Mouse (Mus musculus) E14TG2a.4 (cell line): Measurements from ENCODE around the gene Myo18b.

Experiments
- H3K27me3 ChIP-seq: 2 replicates; pipeline ENCODE4 v1.6.1; 2014; ENCODE audit warnings: low read length, control low read depth; ENCODE audit not compliant: insufficient read depth
- H3K36me3 ChIP-seq: 2 replicates; pipeline ENCODE4 v1.6.1; 2014; ENCODE audit warnings: low read length, control low read depth; ENCODE audit not compliant: insufficient read depth
- H3K4me1 ChIP-seq: replicated peaks from 2 replicates; pipeline ENCODE4 v1.6.1; 2014; ENCODE audit warnings: low read depth, low read length, control low read depth
- H3K4me3 ChIP-seq: replicated peaks from 2 replicates; pipeline ENCODE4 v1.5.1; 2014; ENCODE audit warnings: mild to moderate bottlenecking, low read length
- H3K9me3 ChIP-seq: 2 replicates; pipeline ENCODE4 v1.6.1; 2014; ENCODE audit warnings: low read length, control low read depth
- CTCF ChIP-seq: conservative IDR thresholded peaks from 2 replicates; pipeline ENCODE4 v1.5.1; 2014; ENCODE audit warnings: low read length
- NANOG ChIP-seq: IDR thresholded peaks from 2 replicates; pipeline ENCODE4 v1.6.1; 2014; ENCODE audit warnings: borderline replicate concordance, low read length, mixed read lengths
- POU5F1 ChIP-seq: IDR thresholded peaks from 2 replicates; pipeline ENCODE4 v1.6.1; 2014; ENCODE audit warnings: low read length, borderline replicate concordance

Myo18b gene

DNA sequence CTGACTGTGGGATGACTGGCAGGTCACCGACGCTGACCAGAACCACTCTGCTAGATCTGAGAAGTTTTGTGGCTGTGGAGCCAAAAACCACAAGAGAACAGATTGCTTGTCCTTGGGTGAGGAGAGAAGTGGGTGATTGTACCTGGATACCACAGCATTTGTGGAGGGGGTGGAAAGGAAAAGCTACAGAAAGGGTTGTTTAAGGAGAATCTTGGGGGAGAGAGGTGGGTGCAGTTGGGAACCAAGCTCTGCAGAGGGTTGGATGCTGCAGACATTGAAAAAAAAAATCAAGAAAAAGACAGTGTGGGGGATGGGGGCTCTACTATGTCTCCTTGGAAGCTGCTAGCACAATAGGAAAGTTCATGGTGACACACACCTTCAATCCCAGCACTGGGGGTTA lies 188.7 kb downstream of the Myo18b start:
- H3K9me3 ChIP-seq = peaks cover 5% of the 10 kb centered on the region; the same call in 1 of the 2 replicates
- H3K4me3 ChIP-seq = no peak overlapping the region
- peaks cover 2% of the 10 kb centered on the region; the same call in 1 of the 2 replicates for H3K27me3 ChIP-seq
- H3K4me1 ChIP-seq = no peaks in the 10 kb centered on the region
- H3K36me3 ChIP-seq = no peaks in the 10 kb centered on the region
- TF ChIP-seq POU5F1 (no peak), NANOG (no peak), CTCF (no peak)

DNA sequence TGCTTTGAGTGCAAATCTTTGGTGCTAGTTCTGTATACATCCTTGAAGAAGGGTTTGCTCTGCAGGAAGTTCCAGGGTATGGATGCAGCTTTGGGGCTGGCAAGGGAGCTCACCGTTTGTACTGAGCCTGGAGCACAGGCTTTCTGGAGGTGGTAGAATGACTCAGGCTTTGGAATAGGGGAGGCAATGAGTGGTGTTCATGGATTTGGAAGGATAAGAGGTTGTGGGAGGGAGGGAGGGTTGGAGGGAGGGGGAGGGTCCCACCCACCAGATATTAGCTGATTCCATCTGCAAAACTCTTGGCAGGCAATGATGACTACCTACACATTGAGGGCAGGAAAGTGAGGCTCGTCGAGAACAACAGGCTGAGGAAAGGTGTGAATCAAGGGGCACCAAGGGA lies 195.4 kb downstream of the Myo18b start:
- Histone ChIP-seq H3K27me3 (peaks cover 7% of the 10 kb centered on the region; the same call in 1 of the 2 replicates), H3K36me3 (no peaks in the 10 kb centered on the region), H3K4me1 (no peaks in the 10 kb centered on the region), H3K9me3 (no peaks in the 10 kb centered on the region), H3K4me3 (no peak overlapping the region)
- TF ChIP-seq POU5F1 = no peak
- TF ChIP-seq CTCF = no peak
- TF ChIP-seq NANOG = no peak

DNA sequence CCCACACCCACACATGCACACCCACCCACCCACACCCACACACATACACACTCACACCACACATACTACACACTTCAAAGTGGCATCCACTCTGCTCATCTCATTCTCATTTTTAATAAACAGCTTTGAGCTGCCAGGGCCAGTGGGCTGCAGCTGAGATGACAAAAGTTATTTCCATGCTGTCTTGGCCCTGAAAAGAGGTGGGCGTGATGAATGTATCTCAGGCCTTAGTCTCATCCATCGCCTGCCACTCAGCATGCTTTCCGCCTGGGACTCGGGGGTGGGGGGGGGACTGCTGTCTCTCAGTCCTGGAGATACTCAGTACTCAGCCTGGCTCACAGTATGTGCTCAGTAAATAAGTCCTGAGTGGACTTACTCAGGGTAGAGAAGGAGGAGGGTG lies 199.5 kb downstream of the Myo18b start:
- TF ChIP-seq CTCF (no peak), NANOG (no peak), POU5F1 (no peak)
- Histone ChIP-seq H3K4me3 (no peak overlapping the region), H3K36me3 (no peaks in the 10 kb centered on the region), H3K27me3 (peaks cover 25% of the 10 kb centered on the region), H3K9me3 (no peaks in the 10 kb centered on the region), H3K4me1 (no peaks in the 10 kb centered on the region)

DNA sequence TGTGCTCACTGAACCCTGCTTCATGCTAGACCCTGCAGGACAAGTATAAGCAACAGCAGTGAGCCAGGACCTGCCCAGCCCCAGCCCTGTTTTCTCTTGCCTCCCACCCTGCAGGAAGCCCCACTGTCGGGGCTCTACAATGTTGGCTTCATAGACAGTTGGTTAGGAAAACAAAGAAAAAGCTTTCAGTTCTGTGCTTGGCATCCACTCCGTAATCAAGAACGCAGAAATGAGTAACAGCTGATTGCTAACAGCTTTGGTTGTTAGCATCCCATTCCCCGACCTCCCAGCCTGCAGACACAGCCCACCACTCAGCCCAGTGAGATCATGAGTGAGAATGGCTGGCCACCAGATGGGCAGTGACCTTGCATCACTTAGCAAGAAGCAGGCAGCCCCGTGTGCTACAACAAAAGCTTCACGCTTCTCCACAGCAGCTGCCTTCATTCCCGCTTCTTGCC lies 200.9 kb downstream of the Myo18b start:
- H3K9me3 ChIP-seq = no peaks in the 10 kb centered on the region
- TF ChIP-seq NANOG (no peak), CTCF (no peak), POU5F1 (no peak)
- no peak overlapping the region for H3K4me3 ChIP-seq
- H3K36me3 ChIP-seq = no peaks in the 10 kb centered on the region
- H3K4me1 ChIP-seq = no peaks in the 10 kb centered on the region
- H3K27me3 ChIP-seq = peaks cover 28% of the 10 kb centered on the region

DNA sequence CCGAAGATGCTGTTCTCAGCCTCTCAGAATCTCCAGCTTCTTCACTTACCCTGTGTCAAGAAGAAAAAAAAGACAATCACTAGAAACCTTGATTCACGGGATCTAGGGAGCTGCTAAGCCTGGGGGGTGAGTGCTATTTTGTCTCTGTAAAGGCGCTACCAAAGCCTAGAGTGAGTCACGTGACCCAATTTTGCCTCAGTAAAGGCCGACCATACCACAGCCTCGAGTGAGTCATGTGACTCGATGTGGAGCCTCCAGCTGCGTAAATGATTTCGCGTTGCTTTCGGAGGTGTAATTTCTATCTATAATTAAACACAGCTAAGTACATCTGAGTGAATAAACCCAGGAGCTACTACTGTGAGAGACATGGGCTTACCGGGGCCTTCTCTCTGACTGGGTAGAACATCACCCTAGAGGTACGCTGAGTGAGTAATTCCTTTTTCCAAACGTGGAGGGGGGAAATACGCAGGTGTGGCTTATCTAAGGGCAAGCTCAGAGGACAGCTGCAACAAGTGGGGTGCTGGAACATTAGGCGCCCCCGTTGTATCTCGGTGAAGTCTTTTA lies 202.8 kb downstream of the Myo18b start:
- no peaks in the 10 kb centered on the region for H3K4me1 ChIP-seq
- H3K4me3 ChIP-seq = no peak overlapping the region
- H3K27me3 ChIP-seq = peaks cover 24% of the 10 kb centered on the region
- no peaks in the 10 kb centered on the region for H3K9me3 ChIP-seq
- TF ChIP-seq CTCF (no peak), NANOG (no peak), POU5F1 (no peak)
- H3K36me3 ChIP-seq = no peaks in the 10 kb centered on the region

DNA sequence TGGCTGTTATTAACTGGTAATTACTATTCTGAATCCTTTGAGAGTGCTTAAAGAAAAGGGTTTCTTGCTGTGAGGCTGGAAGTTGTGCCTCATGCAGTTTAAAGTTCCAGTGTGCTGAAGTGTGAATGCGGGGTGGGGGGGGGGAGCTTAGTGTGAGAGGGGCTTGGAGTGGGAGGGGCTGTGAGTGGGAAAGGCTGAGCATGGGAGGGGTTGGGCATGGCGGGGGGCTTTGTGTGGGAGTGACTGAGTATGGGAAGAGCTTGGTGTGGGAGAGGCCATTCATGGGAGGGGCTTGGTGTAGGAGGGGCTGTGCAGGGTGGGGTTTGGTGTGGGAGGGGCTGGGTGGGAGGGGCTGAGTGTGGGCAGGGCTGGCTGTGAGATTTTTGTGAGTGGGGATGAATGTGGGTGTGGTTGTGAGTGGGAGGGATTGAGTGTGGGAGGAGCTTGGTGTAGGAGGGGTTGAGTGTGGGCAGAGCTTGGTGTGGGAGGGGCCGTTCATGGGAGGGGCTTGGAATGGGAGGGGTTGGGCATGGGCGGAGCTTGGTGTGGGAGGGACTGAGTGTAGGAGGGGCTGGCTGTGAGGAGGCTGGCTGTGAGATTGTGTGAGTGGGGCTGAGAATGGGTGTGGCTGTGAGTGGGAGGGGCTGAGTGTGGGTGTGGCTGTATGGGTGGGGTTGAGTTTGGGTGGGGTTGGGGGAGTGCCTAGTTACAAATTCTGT lies 208.9 kb downstream of the Myo18b start:
- peaks cover 23% of the 10 kb centered on the region for H3K4me1 ChIP-seq
- H3K27me3 ChIP-seq = peaks cover 10% of the 10 kb centered on the region
- H3K9me3 ChIP-seq = no peaks in the 10 kb centered on the region
- TF ChIP-seq POU5F1 (no peak), CTCF (no peak), NANOG (no peak)
- H3K36me3 ChIP-seq = no peaks in the 10 kb centered on the region
- no peak overlapping the region for H3K4me3 ChIP-seq

DNA sequence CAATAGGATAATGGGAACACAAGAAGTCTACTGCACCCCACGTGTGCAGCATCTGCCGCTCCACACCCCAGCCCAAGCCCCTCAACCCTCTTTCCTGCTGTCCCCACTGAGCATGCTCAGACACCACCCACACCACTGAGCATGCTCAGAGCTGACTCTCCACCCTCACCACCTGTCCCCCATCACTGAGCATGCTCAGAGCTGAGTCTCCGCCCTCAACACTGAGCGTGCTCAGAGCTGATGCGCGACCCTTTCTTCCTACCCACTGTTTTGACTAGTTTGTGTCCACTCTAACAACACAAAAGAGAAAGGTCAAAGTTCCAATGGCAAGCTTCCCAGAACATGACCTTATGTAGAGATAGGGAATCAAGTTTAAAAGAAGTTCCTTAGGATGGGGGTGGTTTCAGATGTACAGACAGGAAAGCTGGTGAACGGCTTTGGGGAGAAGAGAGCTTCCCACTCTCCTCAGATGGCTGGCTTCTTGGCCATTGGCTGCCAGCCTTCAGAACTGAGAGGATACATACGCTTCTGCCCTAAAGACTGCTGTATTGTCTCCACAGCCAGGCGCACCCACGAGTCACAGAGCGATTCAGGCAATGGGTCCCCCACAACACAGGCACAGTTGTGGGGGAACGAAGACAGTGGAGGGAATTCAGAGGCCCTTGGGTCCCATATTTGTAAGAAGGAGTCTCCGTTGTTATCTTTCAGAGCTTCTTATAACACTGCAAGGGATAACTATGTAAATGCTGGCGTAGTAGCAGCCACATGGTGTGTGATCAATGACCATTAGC lies 209.7 kb downstream of the Myo18b start:
- no peaks in the 10 kb centered on the region for H3K36me3 ChIP-seq
- H3K4me3 ChIP-seq = 0 out of 2 replicates have a peak overlapping the region, but pooled peaks have one; percentile 26
- H3K4me1 ChIP-seq = peaks cover 27% of the 10 kb centered on the region
- peaks cover 2% of the 10 kb centered on the region for H3K27me3 ChIP-seq
- peaks cover under 1% of the 10 kb centered on the region for H3K9me3 ChIP-seq
- TF ChIP-seq POU5F1 (no peak), NANOG (no peak), CTCF (no peak)

DNA sequence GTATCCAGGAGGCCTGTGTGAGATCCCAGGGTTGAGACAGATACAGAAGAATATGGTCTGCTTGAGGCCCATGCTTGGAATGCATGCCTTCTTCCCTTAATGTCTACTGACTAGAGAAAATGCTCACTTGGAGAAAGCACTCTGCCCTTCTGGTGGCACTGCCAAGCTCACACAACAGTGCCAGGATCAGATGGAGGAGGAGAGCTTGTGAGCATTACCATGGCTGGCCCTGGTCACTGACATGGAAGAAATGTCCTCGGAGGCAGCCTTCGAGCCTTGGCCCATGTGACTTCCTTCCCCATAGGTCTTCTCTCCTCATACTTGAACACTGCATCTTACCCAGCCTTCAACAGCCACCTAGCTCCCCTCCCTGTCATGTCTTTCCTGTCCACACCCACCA lies 216.9 kb downstream of the Myo18b start:
- Histone ChIP-seq H3K4me3 (no peak overlapping the region), H3K27me3 (no peaks in the 10 kb centered on the region), H3K4me1 (peaks cover 5% of the 10 kb centered on the region; the same call in 1 of the 2 replicates), H3K36me3 (no peaks in the 10 kb centered on the region), H3K9me3 (peaks cover 21% of the 10 kb centered on the region)
- TF ChIP-seq NANOG (no peak), POU5F1 (no peak), CTCF (no peak)
